ENCODE assay signal across 12 mouse cellular contexts in the genomic region with DNA sequence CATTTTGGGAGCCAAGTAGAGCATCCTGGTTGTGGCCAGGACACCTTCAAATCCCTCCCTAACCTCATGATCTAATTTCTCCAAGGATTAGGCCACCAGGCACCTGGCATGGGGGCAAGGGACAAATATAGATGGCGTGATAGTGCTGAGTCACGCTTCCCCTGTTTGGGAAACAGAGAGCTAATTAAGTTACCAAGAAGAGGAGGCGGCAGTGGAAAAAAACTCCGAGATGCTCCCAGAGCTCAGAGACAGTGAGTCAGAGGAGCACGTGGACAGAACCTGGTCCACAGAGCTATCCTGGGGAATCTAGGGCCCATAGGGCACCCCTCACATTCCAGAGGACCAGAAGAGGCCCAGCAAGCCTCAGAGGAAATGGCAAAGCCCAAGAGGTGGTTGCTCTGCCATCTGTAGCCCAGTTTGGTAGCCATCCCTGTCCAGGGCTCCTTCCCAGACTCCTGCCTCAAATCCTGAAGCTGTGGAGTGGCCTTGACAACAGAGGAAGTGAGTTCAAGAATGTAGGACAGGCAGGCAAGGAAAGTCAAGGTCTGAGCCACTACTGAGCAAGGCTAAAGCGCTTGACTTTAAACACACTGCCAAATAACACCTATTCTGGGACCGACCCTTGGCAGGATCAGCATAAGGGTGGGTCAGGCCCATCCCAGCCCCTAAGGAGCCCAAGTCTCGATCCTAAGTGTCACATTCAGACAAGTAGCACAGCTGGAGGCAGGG. TPM values are rescaled to one million over a fixed set of nuclear protein-coding genes. Genes with fewer than 3 reads are reported as not detected.
DNase-seq lines count a peak whose midpoint lies in the region; ATAC-seq and TF ChIP-seq lines count a peak whose summit lies in the region.
"Had no signal": no experiment of that assay in that cellular context is flagged by ENCODE, and none has a peak within 500 bp of the region (broad histone marks: within the 10 kb centered on the region; RNA-seq: fewer than 3 reads in every experiment).

No protein-coding gene starts in this region.

- 43% methylated on average over 8 of the region's 8 CpGs for WGBS in olfactory bulb, adult 2 months

- TF ChIP-seq POLR2A in olfactory bulb, adult 2 months (IDR thresholded peaks at IDR 0.05; ENCODE audit: insufficient read depth, low read depth, low read length): no peak

- peak; percentile 54; the same call in 1 of the 2 replicates for ATAC-seq in cerebellum, adult (ENCODE audit: insufficient number of reproducible peaks, low FRiP score, low TSS enrichment)

- peak overlapping the region; percentile 52 for H3K27ac ChIP-seq in olfactory bulb, adult 2 months (ENCODE audit: insufficient read depth, low read depth, low read length)
- H3K27ac ChIP-seq: hindbrain, embryonic 15.5 days; liver, embryonic 13.5 days had no signal

- no peak for DNase-seq in cerebellum, postnatal 4 days (ENCODE audit: low spot score in 2 of 2)
- DNase-seq in layer of hippocampus, adult 9-11 months: peak; percentile 64
- no peak for DNase-seq in layer of hippocampus, postnatal 36 days
- peak; percentile 51 to 60 for DNase-seq in adrenal gland, postnatal 36 days
- no peak for DNase-seq in urinary bladder, adult 2 months (ENCODE audit: low spot score)
- DNase-seq in B cell, adult 2 months: no peak
- DNase-seq: heart, adult 11 months; kidney, postnatal 10 days; liver, embryonic 13.5 days had no signal

- peaks cover 48% of the 10 kb centered on the region for H3K4me1 ChIP-seq in olfactory bulb, adult 2 months (ENCODE audit: control insufficient read depth, insufficient read depth, low read length)
- H3K4me1 ChIP-seq: liver, embryonic 13.5 days had no signal

- no peak for TF ChIP-seq CTCF in olfactory bulb, adult 2 months (IDR thresholded peaks at IDR 0.05; ENCODE audit: insufficient read depth, low read depth, low read length)

- H3K4me3 ChIP-seq in olfactory bulb, adult 2 months (ENCODE audit: insufficient read depth, low read depth, low read length): no peak overlapping the region
- H3K4me3 ChIP-seq: hindbrain, embryonic 15.5 days; liver, embryonic 13.5 days had no signal

RNA-seq across cellular contexts. Expression of gene Olfm1, which starts 52.0 kb away (rescaled TPM):
- 1,000 to 10,000 TPM; 1,684 to 1,758 TPM for total RNA-seq in layer of hippocampus, postnatal 36 days (2021)
- total RNA-seq in adrenal gland, postnatal 36 days (2021): 10 to 100 TPM; 34.4 to 40.5 TPM
- polyA plus RNA-seq in olfactory bulb, adult 2 months (2012; ENCODE audit: insufficient read depth, insufficient read length, low replicate concordance, missing spikeins): 171 TPM in 1 of 2 replicates, not detected in the other
- polyA plus RNA-seq in urinary bladder, adult 2 months (2012; rRNA removed): 33.9 and 46.8 TPM in 2 replicates

Comparison
In these comparisons a context has a peak if more than half of its experiments do, and no peak if none do; other contexts are left out.
1. DNase-seq: peak in layer of hippocampus, adult 9-11 months (single experiment) and adrenal gland, postnatal 36 days (2 of 2); none in cerebellum, postnatal 4 days (0 of 2), layer of hippocampus, postnatal 36 days (0 of 2), urinary bladder, adult 2 months (single experiment) and B cell, adult 2 months (0 of 2).
2. RNA of gene Olfm1, which starts 52.0 kb away (total RNA-seq): 1,684 to 1,758 TPM in layer of hippocampus, postnatal 36 days; 34.4 to 40.5 TPM in adrenal gland, postnatal 36 days; every median in the first group is over 10 times any median in the second.